Comparison of ENCODE assay signal across 23 mouse cellular contexts in the genomic region with DNA sequence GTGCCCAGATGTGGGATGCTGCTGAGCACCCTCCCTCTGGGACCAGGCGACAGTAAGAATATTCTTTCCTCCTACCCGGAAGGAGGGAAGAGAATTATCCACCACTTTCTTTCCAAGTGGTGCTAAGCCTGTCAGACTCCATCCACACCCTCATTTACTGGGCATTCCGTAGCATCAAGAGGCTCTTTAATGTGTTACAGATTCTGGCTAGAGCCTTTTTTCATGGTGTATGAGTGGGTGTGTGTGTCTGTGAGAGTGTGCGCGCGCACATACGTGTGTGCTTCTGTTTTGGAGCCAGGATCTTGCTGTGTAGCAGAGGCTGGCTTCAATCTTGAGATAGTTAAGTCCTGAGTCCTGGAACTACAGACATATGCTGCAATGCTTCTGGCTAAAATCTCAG.
DNase-seq lines count a peak whose midpoint lies in the region; ATAC-seq and TF ChIP-seq lines count a peak whose summit lies in the region.
"Had no signal": no experiment of that assay in that cellular context is flagged by ENCODE, and none has a peak within 500 bp of the region (broad histone marks: within the 10 kb centered on the region; RNA-seq: fewer than 3 reads in every experiment).

No protein-coding gene starts in this region.

- H3K36me3 ChIP-seq in lung, postnatal 0 days (ENCODE audit: insufficient read depth, low read length): no peaks in the 10 kb centered on the region
- H3K36me3 ChIP-seq in E14TG2a.4 (ENCODE audit: insufficient read depth, low read length): 0 out of 2 replicates have a peak, but pooled peaks cover 3% of the 10 kb centered on the region
- H3K36me3 ChIP-seq: G1E; heart, embryonic 15.5 days had no signal

- H3K4me1 ChIP-seq in lung, postnatal 0 days (ENCODE audit: insufficient read depth, low read depth, low read length): no peaks in the 10 kb centered on the region
- H3K4me1 ChIP-seq in E14TG2a.4 (replicated peaks; ENCODE audit: low read depth, low read length): peaks cover 53% of the 10 kb centered on the region
- H3K4me1 ChIP-seq: embryonic facial prominence, embryonic 12.5 days; forebrain, embryonic 12.5 days; heart, embryonic 15.5 days had no signal

- TF ChIP-seq CTCF in lung, postnatal 0 days (IDR thresholded peaks at IDR 0.05): no peak
- TF ChIP-seq CTCF in E14TG2a.4 (conservative IDR thresholded peaks at IDR 0.05; ENCODE audit: low read length): no peak

- no peak overlapping the region for H3K27ac ChIP-seq in lung, postnatal 0 days (ENCODE audit: low read length)
- H3K27ac ChIP-seq: embryonic facial prominence, embryonic 12.5 days; forebrain, embryonic 12.5 days; heart, adult 2 months; heart, embryonic 15.5 days; hindbrain, embryonic 13.5 days; hindbrain, postnatal 0 days had no signal

- peak; percentile 18 to 39 for DNase-seq in left cerebral cortex, adult 18-20 months (ENCODE audit: low spot score in 2 of 2)
- no peak for DNase-seq in left cerebral cortex, postnatal 10 days (ENCODE audit: extremely low spot score in 1 of 2, low spot score in 2 of 2)
- no peak for DNase-seq in lung, postnatal 0 days (ENCODE audit: low spot score)
- no peak for DNase-seq in lung, adult 18-20 months
- DNase-seq in brain, adult 2 months (ENCODE audit: low read depth, low spot score): peak; percentile 58
- DNase-seq in spleen, postnatal 10 days (ENCODE audit: low spot score in 2 of 2): no peak
- DNase-seq: adrenal gland, adult 8-10 months; adrenal gland, postnatal 36 days; cerebellum, adult 11-12 months; cerebellum, adult 9-10 months; cerebellum, postnatal 25 days; forebrain, postnatal 0 days; gastrocnemius, postnatal 14 days; heart, adult 2 months; heart, postnatal 14 days had no signal

- TF ChIP-seq EP300 in lung, postnatal 0 days (IDR thresholded peaks at IDR 0.05): no peak

- intact Hi-C loops in left cerebral cortex, postnatal 10 days (cut with DNase I): no loop called here

- H3K9ac ChIP-seq in lung, postnatal 0 days (replicated peaks; ENCODE audit: low read depth): no peak overlapping the region
- H3K9ac ChIP-seq: embryonic facial prominence, embryonic 12.5 days; forebrain, embryonic 12.5 days; forebrain, postnatal 0 days; heart, embryonic 15.5 days; hindbrain, embryonic 13.5 days had no signal

- H3K4me2 ChIP-seq in lung, postnatal 0 days (replicated peaks; ENCODE audit: low read depth, low read length): no peak overlapping the region
- H3K4me2 ChIP-seq: embryonic facial prominence, embryonic 12.5 days; forebrain, embryonic 12.5 days; heart, embryonic 11.5 days; heart, embryonic 15.5 days; hindbrain, embryonic 13.5 days had no signal

- WGBS in lung, postnatal 0 days: 82% methylated on average over 7 of the region's 7 CpGs

- no peak overlapping the region for H3K4me3 ChIP-seq in lung, postnatal 0 days (ENCODE audit: low read depth, low read length)
- H3K4me3 ChIP-seq in E14TG2a.4 (replicated peaks; ENCODE audit: low read length): 0 out of 2 replicates have a peak overlapping the region, but pooled peaks have one; percentile 4
- H3K4me3 ChIP-seq: embryonic facial prominence, embryonic 12.5 days; forebrain, embryonic 12.5 days; heart, adult 2 months; heart, embryonic 15.5 days; hindbrain, embryonic 13.5 days had no signal

- H3K27me3 ChIP-seq in lung, postnatal 0 days (replicated peaks; ENCODE audit: insufficient read depth, low read length): no peaks in the 10 kb centered on the region
- H3K27me3 ChIP-seq in E14TG2a.4 (ENCODE audit: insufficient read depth, low read length): no peaks in the 10 kb centered on the region
- H3K27me3 ChIP-seq: embryonic facial prominence, embryonic 12.5 days; forebrain, embryonic 12.5 days; heart, embryonic 15.5 days; hindbrain, embryonic 13.5 days had no signal

- ATAC-seq in lung, postnatal 0 days: peak; percentile 57
- ATAC-seq: forebrain, postnatal 0 days; hindbrain, postnatal 0 days had no signal

- H3K9me3 ChIP-seq in lung, postnatal 0 days (ENCODE audit: low read length): no peaks in the 10 kb centered on the region
- H3K9me3 ChIP-seq in E14TG2a.4 (ENCODE audit: low read length): peaks cover 12% of the 10 kb centered on the region
- H3K9me3 ChIP-seq: forebrain, embryonic 12.5 days; heart, embryonic 15.5 days; hindbrain, embryonic 13.5 days had no signal

Comparison
In these comparisons a context has a peak if more than half of its experiments do, and no peak if none do; other contexts are left out.
1. DNase-seq: peak in left cerebral cortex, adult 18-20 months (2 of 2) and brain, adult 2 months (single experiment); none in left cerebral cortex, postnatal 10 days (0 of 2), lung, postnatal 0 days (single experiment), lung, adult 18-20 months (0 of 2) and spleen, postnatal 10 days (0 of 2).